Mouse (Mus musculus): ENCODE data around the gene Gm11983.

DNA sequence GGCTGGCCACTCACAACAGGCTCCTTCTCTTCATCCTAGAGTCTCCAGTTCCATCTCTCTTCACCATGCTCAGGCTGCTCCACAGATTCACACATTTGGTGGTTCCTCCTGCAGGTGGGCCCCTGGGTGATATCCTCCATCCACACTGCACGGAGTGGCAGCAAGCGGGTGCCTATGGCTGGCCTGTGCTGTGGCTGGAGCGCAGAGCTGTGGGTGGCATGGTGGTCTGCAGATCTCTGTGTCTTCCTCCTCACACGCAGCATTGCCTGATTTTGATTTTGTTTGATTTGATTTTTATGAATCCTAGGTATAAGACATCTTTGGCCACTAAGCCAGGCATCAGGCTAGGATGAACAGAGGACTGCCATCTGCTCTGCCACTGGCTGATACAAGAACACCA is 23.0 kb downstream of the Gm11983 start:
- TF ChIP-seq POLR2A (IDR thresholded peaks at IDR 0.05; ENCODE audit: extremely low read depth, insufficient read depth, low read length) (no peak), CTCF (IDR thresholded peaks at IDR 0.05; ENCODE audit: low read depth, low read length) (no peak)

Data from liver, adult 2 months (tissue).